Mouse (Mus musculus): ENCODE measurements around the gene Cdk17.

- TF ChIP-seq EP300 (IDR thresholded peaks at IDR 0.05; ENCODE audit: low read depth): no peak
- TF ChIP-seq CTCF (IDR thresholded peaks at IDR 0.05; ENCODE audit: low read depth): no peak
These were observed 11.1 kb upstream of the Cdk17 start for GRCm38 (mm10) chr10:93149597-93149996.
